Comparison of ENCODE assay signal across 18 mouse cellular contexts in genomic region chr1:193128055-193128454, GRCm38 (mm10).
"Had no signal": no experiment of that assay in that cellular context is flagged by ENCODE, and none has a peak within 500 bp of the region (broad histone marks: within the 10 kb centered on the region; RNA-seq: fewer than 3 reads in every experiment).

No protein-coding gene starts in this region.

- DNase-seq: kidney, adult 11 months; kidney, adult 8-10 months; kidney, postnatal 10 days; kidney, postnatal 36 days; liver, embryonic 13.5 days; lung, adult 2 months; lung, postnatal 14 days; lung, postnatal 4 days; retina, postnatal 1 day; right cerebral cortex, postnatal 14 days; right cerebral cortex, postnatal 4 days; thymus, postnatal 25 days had no signal

- H3K4me3 ChIP-seq: left cerebral cortex, adult 2 months had no signal

- H3K9ac ChIP-seq: kidney, embryonic 15.5 days; midbrain, embryonic 15.5 days; neural tube, embryonic 13.5 days had no signal

- H3K9me3 ChIP-seq: kidney, embryonic 15.5 days; liver, embryonic 13.5 days; midbrain, embryonic 10.5 days; midbrain, embryonic 15.5 days; neural tube, embryonic 13.5 days had no signal

- H3K27me3 ChIP-seq: kidney, embryonic 15.5 days; liver, embryonic 13.5 days; midbrain, embryonic 15.5 days; neural tube, embryonic 13.5 days had no signal

- ATAC-seq: midbrain, embryonic 15.5 days had no signal

- H3K27ac ChIP-seq: kidney, embryonic 15.5 days; left cerebral cortex, adult 2 months; liver, embryonic 13.5 days; midbrain, embryonic 10.5 days; midbrain, embryonic 15.5 days; neural tube, embryonic 13.5 days; stomach, postnatal 0 days had no signal
